Mouse (Mus musculus): ENCODE measurements around the gene Wrap73.

- TF ChIP-seq ZC3H11A (IDR thresholded peaks at IDR 0.05; ENCODE audit: borderline replicate concordance, low read depth, low read length) (no peak), MAFK (IDR thresholded peaks at IDR 0.05; ENCODE audit: insufficient read depth, low read depth, low read length) (no peak), CHD2 (IDR thresholded peaks at IDR 0.05; ENCODE audit: low read depth, low read length) (no peak), HCFC1 (IDR thresholded peaks at IDR 0.05; ENCODE audit: borderline replicate concordance, insufficient read depth, low read length) (no peak)
These were observed 56.3 kb downstream of the Wrap73 start for GRCm38 (mm10) chr4:154198377-154198961.

Data from ES-E14 (cell line).